Mouse (Mus musculus): ENCODE results near the gene Cyb5d2. TPM values are rescaled to one million over a fixed set of nuclear protein-coding genes. Genes with fewer than 3 reads are reported as not detected.
"Not testable (repeated sequence)": the region's sequence is repeated elsewhere in the genome, so short reads cannot be mapped to it uniquely, and the experiment has no call there.

Cyb5d2 gene
- polyA plus RNA-seq, 1 experiment from 2014 or later = 4.7 TPM

DNA sequence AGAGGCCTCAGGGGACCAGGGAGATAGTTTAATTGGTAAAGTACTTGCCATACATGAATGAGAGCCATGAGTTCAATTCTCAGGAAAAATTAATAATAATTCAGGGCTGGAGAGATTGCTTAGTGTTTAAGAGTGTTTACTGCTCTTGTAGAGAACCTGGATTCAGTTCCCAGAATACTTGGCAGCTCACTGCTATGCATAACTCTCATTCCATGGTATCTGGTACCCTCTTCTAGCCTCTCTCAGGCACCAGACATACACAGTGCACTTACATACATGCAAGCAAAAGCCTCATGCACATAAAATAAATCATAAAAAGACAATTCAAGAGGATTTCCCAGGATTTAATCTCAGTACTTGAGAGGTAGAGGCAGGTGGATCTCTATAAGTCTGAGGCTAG is 8.6 kb upstream of the Cyb5d2 start:
- no peaks in the 10 kb centered on the region for H3K4me1 ChIP-seq
- H3K27me3 ChIP-seq (ENCODE audit: poor library complexity, severe bottlenecking) = no peaks in the 10 kb centered on the region
- no peak overlapping the region for H3K27ac ChIP-seq
- DNase-seq (ENCODE audit: extremely low spot score, low spot score) = no peak
- H3K36me3 ChIP-seq (replicated peaks) = no peaks in the 10 kb centered on the region
- H3K4me3 ChIP-seq = no peak overlapping the region
- no peaks in the 10 kb centered on the region for H3K9me3 ChIP-seq

DNA sequence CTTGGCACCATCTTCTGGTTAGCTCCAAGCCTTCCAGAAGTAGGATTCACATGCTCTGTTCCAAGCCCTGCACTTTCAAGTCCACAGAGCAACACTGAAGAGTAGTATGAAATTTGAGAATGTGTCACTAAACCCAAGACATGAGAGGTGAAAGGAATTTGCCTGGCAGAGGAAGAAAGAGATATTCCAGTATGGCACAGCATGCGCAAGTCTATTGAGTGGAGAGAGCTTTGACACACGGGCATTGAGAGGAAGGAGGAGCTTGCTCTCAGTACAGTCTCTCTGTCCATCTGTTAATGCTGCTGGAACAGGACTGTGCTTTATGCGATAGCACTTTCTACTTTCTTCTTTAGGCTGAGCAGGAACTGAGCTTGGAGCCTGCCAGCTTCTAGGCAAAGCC is 7.1 kb upstream of the Cyb5d2 start:
- DNase-seq (ENCODE audit: extremely low spot score, low spot score) = no peak
- Histone ChIP-seq H3K36me3 (replicated peaks) (no peaks in the 10 kb centered on the region), H3K9me3 (no peaks in the 10 kb centered on the region), H3K4me1 (no peaks in the 10 kb centered on the region), H3K27ac (no peak overlapping the region), H3K4me3 (no peak overlapping the region), H3K27me3 (ENCODE audit: poor library complexity, severe bottlenecking) (no peaks in the 10 kb centered on the region)
- WGBS = 89% methylated on average over 3 of the region's 3 CpGs

DNA sequence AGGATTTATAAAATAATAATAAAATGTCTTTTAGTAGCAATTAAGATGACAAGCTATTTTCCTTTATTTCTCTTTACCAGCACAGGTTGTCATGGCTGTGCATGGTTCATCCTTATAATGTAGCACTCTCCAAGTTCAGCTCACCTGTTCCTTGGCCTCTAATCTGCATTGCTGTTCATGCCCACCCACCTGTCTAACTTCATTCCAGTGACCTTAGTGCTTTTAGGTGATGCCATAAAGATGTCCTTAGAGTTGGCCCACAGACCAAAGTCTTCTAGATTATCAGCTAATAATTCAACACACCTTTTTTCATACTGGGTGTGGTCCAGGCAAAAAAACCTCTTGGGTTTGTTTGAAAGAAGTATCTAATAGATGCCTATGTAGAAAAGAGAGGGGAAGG is 5.2 kb upstream of the Cyb5d2 start:
- Histone ChIP-seq H3K27me3 (ENCODE audit: poor library complexity, severe bottlenecking) (no peaks in the 10 kb centered on the region), H3K27ac (no peak overlapping the region), H3K4me3 (no peak overlapping the region), H3K9me3 (no peaks in the 10 kb centered on the region), H3K4me1 (peaks cover 13% of the 10 kb centered on the region), H3K36me3 (replicated peaks) (no peaks in the 10 kb centered on the region)
- no peak for DNase-seq (ENCODE audit: extremely low spot score, low spot score)

DNA sequence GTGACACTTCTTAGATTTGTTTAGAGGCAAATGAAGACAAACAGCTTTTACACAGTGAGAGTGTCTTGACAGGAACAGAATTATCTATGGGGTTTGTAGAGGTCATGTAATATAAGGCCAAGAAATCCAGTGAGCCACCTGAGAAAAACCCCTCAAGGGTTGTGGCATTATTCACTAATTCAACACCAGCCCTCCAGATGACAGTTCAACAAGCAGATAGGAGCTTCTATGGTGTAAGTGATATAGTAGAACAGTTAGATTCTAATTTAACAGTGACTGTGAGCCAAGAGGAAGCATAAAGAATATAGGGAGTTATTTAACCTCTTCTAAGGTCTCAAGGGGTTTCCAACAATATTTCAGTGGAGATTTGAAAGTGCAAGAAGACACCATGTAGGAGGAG is 2.2 kb upstream of the Cyb5d2 start:
- Histone ChIP-seq H3K4me1 (peaks cover 20% of the 10 kb centered on the region), H3K27ac (no peak overlapping the region), H3K4me3 (no peak overlapping the region), H3K9me3 (no peaks in the 10 kb centered on the region), H3K36me3 (replicated peaks) (no peaks in the 10 kb centered on the region), H3K27me3 (ENCODE audit: poor library complexity, severe bottlenecking) (no peaks in the 10 kb centered on the region)
- no peak for DNase-seq (ENCODE audit: extremely low spot score, low spot score)

DNA sequence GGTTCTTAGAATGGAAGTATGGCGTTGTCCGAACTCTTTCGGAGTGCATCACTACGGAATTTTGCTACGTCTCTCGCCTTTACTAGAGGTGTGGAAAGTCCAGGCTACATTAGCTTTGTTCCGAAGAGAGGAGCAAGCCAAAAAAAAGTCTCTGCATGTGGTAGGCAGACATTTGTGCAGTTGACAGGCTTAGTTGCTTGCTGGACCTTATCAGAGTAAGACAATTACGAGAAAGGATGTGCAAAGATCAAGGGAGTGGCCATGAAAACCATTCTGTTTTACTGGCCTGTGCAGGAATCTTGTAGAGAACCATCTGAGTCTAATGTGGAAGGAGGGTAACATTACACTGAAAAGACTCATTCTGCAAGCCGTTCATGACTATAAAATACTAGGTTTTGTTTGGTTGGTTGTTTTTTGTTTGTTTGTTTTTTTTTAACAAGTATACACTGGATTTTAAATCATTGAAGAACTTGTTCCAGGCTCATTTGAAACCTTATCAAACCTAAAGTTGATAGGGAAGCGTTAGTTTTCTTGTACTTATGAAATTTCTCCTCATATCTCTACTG is 914 bp upstream of the Cyb5d2 start:
- 21% methylated on average over 10 of the region's 10 CpGs for WGBS
- no peaks in the 10 kb centered on the region for H3K36me3 ChIP-seq (replicated peaks)
- H3K27ac ChIP-seq = peak overlapping the region; percentile 93; the same call in 1 of the 2 replicates
- H3K4me1 ChIP-seq = peaks cover 20% of the 10 kb centered on the region
- no peaks in the 10 kb centered on the region for H3K9me3 ChIP-seq
- H3K4me3 ChIP-seq = peak overlapping the region; percentile 99
- no peak for DNase-seq (ENCODE audit: extremely low spot score, low spot score)
- no peaks in the 10 kb centered on the region for H3K27me3 ChIP-seq (ENCODE audit: poor library complexity, severe bottlenecking)

DNA sequence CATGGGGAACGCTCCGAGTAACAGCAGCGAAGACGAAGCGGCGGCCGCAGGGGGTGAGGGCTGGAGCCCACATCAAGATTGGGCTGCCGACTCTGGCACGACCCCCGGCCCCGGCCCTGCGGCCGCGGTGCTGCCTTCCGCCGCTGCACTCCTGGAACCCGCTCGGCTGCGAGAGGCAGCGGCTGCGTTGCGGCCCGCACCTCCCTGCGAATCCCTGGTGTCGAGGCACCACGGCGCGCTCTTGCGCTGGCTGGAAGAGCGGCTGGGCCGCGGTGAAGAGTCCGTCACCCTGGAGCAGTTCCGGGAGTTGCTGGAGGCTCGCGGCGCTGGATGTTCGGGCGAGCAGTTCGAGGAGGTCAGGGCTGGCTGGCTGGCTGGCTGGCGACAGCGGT is 350 bp upstream of the Cyb5d2 start:
- Histone ChIP-seq H3K36me3 (replicated peaks) (no peaks in the 10 kb centered on the region), H3K4me3 (peak overlapping the region; percentile 99), H3K9me3 (no peaks in the 10 kb centered on the region), H3K4me1 (peaks cover 20% of the 10 kb centered on the region), H3K27me3 (ENCODE audit: poor library complexity, severe bottlenecking) (no peaks in the 10 kb centered on the region), H3K27ac (peak overlapping the region; percentile 93)
- under 1% methylated on average over 42 of the region's 42 CpGs for WGBS
- DNase-seq (ENCODE audit: extremely low spot score, low spot score) = no peak

DNA sequence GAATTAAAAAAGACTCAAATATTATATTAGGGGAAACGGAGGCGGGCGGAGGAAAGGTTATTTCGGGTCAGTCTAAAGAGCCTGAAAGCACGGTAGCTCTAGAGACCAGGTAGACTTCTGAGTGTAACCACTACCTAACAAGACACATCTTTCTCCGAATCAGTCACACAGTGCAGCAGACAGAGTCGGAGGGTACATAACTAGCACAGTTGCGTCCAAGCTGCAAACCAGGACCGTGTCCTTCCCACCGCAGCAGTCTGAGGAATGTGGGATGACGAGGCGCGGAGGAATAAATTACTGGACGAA is 840 bp downstream of the Cyb5d2 start:
- Histone ChIP-seq H3K36me3 (replicated peaks) (no peaks in the 10 kb centered on the region), H3K9me3 (no peaks in the 10 kb centered on the region), H3K27me3 (ENCODE audit: poor library complexity, severe bottlenecking) (no peaks in the 10 kb centered on the region), H3K4me3 (peak overlapping the region; percentile 99), H3K27ac (peak overlapping the region; percentile 93), H3K4me1 (peaks cover 20% of the 10 kb centered on the region)
- WGBS = 24% methylated on average over 14 of the region's 14 CpGs
- no peak for DNase-seq (ENCODE audit: extremely low spot score, low spot score)

DNA sequence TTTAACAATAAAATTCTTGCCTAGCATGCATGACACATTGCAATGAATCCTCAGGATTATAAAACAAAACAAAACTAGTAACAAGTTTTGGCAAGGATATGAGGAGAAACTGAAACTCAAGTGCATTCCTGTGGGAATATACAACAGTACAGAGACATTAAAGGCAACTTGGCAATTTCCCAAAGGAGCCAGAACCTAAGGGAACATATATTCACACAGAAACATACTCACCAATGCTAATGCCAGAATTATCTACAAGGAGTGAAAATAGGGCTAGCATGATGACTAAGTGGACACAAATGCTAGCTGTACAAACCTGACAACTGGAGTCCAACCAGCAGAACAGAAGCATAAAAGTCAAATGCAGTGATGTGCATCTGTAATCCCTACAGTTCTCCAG is 3.9 kb downstream of the Cyb5d2 start:
- no peak for DNase-seq (ENCODE audit: extremely low spot score, low spot score)
- Histone ChIP-seq H3K36me3 (replicated peaks) (no peaks in the 10 kb centered on the region), H3K4me1 (peaks cover 16% of the 10 kb centered on the region), H3K4me3 (no peak overlapping the region), H3K27ac (no peak overlapping the region), H3K27me3 (ENCODE audit: poor library complexity, severe bottlenecking) (no peaks in the 10 kb centered on the region), H3K9me3 (no peaks in the 10 kb centered on the region)

DNA sequence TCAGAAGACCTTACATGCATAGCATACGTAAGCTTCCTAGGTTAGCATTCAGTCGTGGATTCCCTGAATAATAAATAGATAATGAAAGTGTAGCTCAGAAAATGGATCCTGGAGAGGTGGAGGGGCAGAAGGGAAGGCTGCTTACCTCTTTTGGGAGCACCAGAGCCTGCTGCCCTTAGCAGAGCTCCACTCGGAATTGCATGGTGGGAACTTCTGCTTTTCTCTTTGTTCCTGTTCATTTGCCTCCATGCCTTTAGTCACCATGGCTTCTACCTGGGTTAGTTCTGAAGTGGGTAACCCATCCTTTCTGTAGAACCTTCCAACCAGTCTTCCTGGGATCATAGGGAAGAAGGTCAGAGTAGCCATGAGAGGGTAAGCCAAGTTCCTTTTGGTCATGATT is 13.4 kb downstream of the Cyb5d2 start:
- Histone ChIP-seq H3K9me3 (no peaks in the 10 kb centered on the region), H3K4me3 (no peak overlapping the region)
- 77% methylated on average over 3 of the region's 3 CpGs for WGBS

DNA sequence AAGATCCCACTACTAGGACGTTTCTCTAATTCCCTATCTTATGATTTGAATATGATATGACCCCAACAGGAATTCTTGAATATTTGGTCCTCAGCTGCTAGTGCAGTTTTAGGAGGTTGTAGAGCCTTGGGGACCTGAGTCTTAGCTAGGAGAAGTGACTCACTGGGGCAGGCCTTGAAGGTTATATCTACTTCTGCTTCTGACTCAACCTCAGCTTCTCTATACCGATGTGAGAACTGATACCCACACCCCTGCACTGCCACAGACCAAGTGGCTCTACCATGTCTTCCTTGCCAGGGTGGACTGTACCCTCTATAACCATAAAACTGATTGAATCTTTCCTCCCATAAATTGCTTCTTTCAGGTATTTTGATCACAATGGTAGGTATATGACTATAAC is 13.8 kb downstream of the Cyb5d2 start:
- no peaks in the 10 kb centered on the region for H3K27me3 ChIP-seq (ENCODE audit: poor library complexity, severe bottlenecking)
- H3K27ac ChIP-seq = no peak overlapping the region
- no peaks in the 10 kb centered on the region for H3K4me1 ChIP-seq
- H3K36me3 ChIP-seq (replicated peaks) = no peaks in the 10 kb centered on the region
- no peak for DNase-seq (ENCODE audit: extremely low spot score, low spot score)
- 83% methylated on average over 2 of the region's 2 CpGs for WGBS
- H3K9me3 ChIP-seq = no peaks in the 10 kb centered on the region
- no peak overlapping the region for H3K4me3 ChIP-seq

More for the DNA sequence above, 13.4 kb downstream of the Cyb5d2 start:
- H3K27ac ChIP-seq = no peak overlapping the region
- H3K4me1 ChIP-seq = no peaks in the 10 kb centered on the region
- no peak for DNase-seq (ENCODE audit: extremely low spot score, low spot score)
- no peaks in the 10 kb centered on the region for H3K27me3 ChIP-seq (ENCODE audit: poor library complexity, severe bottlenecking)
- no peaks in the 10 kb centered on the region for H3K36me3 ChIP-seq (replicated peaks)

DNA sequence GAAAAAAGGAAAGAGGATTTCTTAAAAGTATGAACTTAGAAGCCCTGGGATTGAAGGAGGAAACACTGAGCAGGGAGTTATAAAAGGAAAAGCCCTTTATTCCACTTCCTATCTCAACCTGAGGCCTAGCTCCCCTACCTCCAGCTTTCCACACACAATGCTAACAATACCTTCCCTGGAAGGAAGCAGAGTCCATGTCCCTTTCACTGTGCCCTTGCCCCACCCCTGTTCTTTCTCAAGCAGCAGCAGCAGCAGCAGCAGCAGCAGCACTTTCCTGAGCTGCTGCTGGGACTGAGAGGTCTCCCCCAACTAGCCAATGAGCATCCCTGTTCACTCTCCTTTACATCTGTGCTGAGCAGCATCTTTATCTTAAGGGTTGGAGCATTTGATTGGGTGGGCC is 17.0 kb downstream of the Cyb5d2 start:
- no peak for DNase-seq (ENCODE audit: extremely low spot score, low spot score)
- H3K27ac ChIP-seq = no peak overlapping the region
- no peaks in the 10 kb centered on the region for H3K27me3 ChIP-seq (ENCODE audit: poor library complexity, severe bottlenecking)
- H3K4me1 ChIP-seq = no peaks in the 10 kb centered on the region
- H3K4me3 ChIP-seq = no peak overlapping the region
- H3K9me3 ChIP-seq = no peaks in the 10 kb centered on the region
- H3K36me3 ChIP-seq (replicated peaks) = no peaks in the 10 kb centered on the region

DNA sequence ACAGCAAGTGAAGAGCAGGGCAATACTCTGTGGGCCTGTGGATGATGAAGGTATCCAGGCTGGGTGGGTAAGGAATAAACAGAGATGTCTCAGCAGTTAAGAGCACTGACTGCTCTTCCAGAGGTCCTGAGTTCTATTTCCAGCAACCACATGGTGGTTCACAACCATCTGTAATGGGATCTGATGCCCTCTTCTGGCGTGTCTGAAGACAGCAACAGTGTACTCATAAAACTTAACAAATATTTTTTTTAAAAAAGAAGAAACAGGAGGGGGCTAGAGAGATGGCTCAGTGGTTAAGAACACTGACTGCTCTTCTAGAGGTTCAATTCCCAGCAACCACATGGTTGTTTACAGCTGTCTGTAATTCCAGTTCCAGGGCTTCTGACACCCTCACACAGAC is 23.3 kb downstream of the Cyb5d2 start:
- peaks cover 27% of the 10 kb centered on the region for H3K36me3 ChIP-seq (replicated peaks)
- WGBS = 25% methylated on average over 1 of the region's 1 CpGs
- not testable (repeated sequence) for DNase-seq (ENCODE audit: extremely low spot score, low spot score); H3K4me3 ChIP-seq; H3K27ac ChIP-seq; H3K4me1 ChIP-seq; H3K27me3 ChIP-seq (ENCODE audit: poor library complexity, severe bottlenecking); H3K9me3 ChIP-seq

DNA sequence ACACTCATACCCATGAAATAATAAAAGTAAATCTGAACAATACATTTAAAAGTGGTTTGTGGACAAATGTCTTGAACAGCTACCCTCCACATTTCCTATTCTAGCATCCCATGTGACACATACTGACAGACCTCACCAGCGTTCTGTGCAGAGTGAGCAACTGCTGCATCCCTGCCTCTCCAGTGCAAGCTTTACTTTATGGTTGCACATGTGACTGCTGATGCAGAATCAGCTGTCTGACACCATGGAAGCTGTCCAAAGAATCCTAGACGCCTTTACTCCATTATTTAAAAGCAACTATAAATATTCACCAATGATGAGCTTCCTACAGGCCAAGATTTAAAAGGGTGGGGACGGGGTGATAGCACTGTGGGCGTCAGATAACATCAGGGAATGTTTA is 24.5 kb downstream of the Cyb5d2 start:
- H3K27ac ChIP-seq = no peak overlapping the region
- DNase-seq (ENCODE audit: extremely low spot score, low spot score) = no peak
- peaks cover 5% of the 10 kb centered on the region; the same call in 1 of the 2 replicates for H3K4me1 ChIP-seq
- WGBS = 85% methylated on average over 4 of the region's 4 CpGs
- H3K4me3 ChIP-seq = no peak overlapping the region
- no peaks in the 10 kb centered on the region for H3K27me3 ChIP-seq (ENCODE audit: poor library complexity, severe bottlenecking)
- H3K36me3 ChIP-seq (replicated peaks) = peaks cover 35% of the 10 kb centered on the region
- no peaks in the 10 kb centered on the region for H3K9me3 ChIP-seq

DNA sequence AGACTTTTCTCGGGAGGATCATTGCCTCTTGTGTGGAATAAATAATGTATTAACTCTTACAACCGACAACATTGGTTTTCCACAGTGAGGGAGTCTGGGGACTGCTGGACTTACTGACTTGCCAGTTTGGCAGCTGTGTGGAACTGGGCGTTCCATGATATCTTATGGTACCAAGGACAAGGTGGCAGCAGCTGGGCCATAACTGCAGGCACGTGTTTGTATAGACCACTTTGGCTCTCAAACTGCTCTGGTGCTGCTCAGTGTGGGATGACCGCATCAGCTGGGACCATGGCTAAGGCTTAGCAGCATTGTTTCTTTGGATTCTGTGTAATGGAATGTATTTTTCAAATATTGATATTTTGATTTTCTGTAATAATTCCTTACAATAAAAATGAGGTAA is 25.1 kb downstream of the Cyb5d2 start:
- Histone ChIP-seq H3K4me1 (peaks cover 5% of the 10 kb centered on the region; the same call in 1 of the 2 replicates), H3K36me3 (replicated peaks) (peaks cover 37% of the 10 kb centered on the region)
- WGBS = 89% methylated on average over 5 of the region's 5 CpGs

More for the DNA sequence above, 25.1 kb downstream of the Cyb5d2 start:
- H3K4me3 ChIP-seq = no peak overlapping the region
- H3K9me3 ChIP-seq = no peaks in the 10 kb centered on the region
- no peak overlapping the region for H3K27ac ChIP-seq
- no peak for DNase-seq (ENCODE audit: extremely low spot score, low spot score)
- no peaks in the 10 kb centered on the region for H3K27me3 ChIP-seq (ENCODE audit: poor library complexity, severe bottlenecking)
